In the genomic region with DNA sequence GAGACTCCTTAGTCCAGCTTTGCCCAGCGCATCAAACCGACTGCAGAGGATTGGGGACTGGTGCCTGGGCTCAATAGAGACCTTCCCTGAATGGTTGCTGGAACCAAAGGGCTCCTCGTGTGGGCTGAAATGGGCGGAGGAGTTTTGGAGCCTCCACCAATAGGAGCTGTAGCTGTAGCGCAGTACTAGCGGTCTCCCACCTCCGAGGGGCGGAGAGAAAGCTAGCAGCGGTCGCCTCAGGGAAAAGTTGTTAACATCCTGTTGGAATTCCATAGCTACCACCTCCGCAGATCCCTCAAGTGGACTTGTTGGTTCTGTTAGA, we compare ENCODE assay signal across 9 mouse cellular contexts. TPM values are rescaled to one million over a fixed set of nuclear protein-coding genes. Genes with fewer than 3 reads are reported as not detected.
DNase-seq lines count a peak whose midpoint lies in the region; ATAC-seq and TF ChIP-seq lines count a peak whose summit lies in the region.
"Had no signal": no experiment of that assay in that cellular context is flagged by ENCODE, and none has a peak within 500 bp of the region (broad histone marks: within the 10 kb centered on the region; RNA-seq: fewer than 3 reads in every experiment).

A gene (minus strand): TSS at position 67 of the 322 bp plus-strand sequence.

- H3K27ac ChIP-seq in heart, embryonic 10.5 days: no peak within 1 kb of the TSS
- H3K27ac ChIP-seq in forebrain, postnatal 0 days (ENCODE audit: low read depth, low read length): no peak within 1 kb of the TSS
- H3K27ac ChIP-seq in neural tube, embryonic 12.5 days: no peak within 1 kb of the TSS
- no peak within 1 kb of the TSS for H3K27ac ChIP-seq in gastrocnemius, adult 2 months

- H3K9me3 ChIP-seq in heart, embryonic 10.5 days: no peaks in the 10 kb centered on the region
- H3K9me3 ChIP-seq in forebrain, postnatal 0 days (ENCODE audit: low read length): no peaks in the 10 kb centered on the region
- no peaks in the 10 kb centered on the region for H3K9me3 ChIP-seq in neural tube, embryonic 12.5 days

- DNase-seq in heart, embryonic 10.5 days (ENCODE audit: low spot score): peak; percentile 79
- no peak for DNase-seq in heart, postnatal 36 days
- DNase-seq in NIH3T3 (ENCODE audit: low read depth): peak; percentile 5
- peak; percentile 63 for DNase-seq in forebrain, postnatal 0 days
- peak; percentile 30 to 34 for DNase-seq in left cerebral cortex, postnatal 14 days (ENCODE audit: low spot score in 2 of 2)
- DNase-seq in gastrocnemius, adult 2 months: no peak
- DNase-seq in thymus, postnatal 14 days: no peak

- H3K4me2 ChIP-seq in forebrain, postnatal 0 days (ENCODE audit: low read depth): peak within 1 kb of the TSS; percentile 57
- H3K4me2 ChIP-seq in neural tube, embryonic 12.5 days (replicated peaks): peak within 1 kb of the TSS; percentile 66

- peaks cover 49% of the 10 kb centered on the region for H3K27me3 ChIP-seq in heart, embryonic 10.5 days (ENCODE audit: insufficient read depth, poor library complexity, severe bottlenecking)
- peaks cover 13% of the 10 kb centered on the region; the same call in 1 of the 2 replicates for H3K27me3 ChIP-seq in forebrain, postnatal 0 days (ENCODE audit: insufficient read depth, low read length)
- peaks cover 38% of the 10 kb centered on the region for H3K27me3 ChIP-seq in neural tube, embryonic 12.5 days (replicated peaks)

- ATAC-seq in forebrain, postnatal 0 days: peak; percentile 95
- ATAC-seq in neural tube, embryonic 12.5 days (ENCODE audit: low FRiP score, low read depth): peak; percentile 84

- H3K36me3 ChIP-seq in heart, embryonic 10.5 days: no peaks in the 10 kb centered on the region
- H3K36me3 ChIP-seq in forebrain, postnatal 0 days (ENCODE audit: insufficient read depth): no peaks in the 10 kb centered on the region
- H3K36me3 ChIP-seq in neural tube, embryonic 12.5 days: no peaks in the 10 kb centered on the region

- H3K4me1 ChIP-seq in heart, embryonic 10.5 days: peaks cover 13% of the 10 kb centered on the region
- H3K4me1 ChIP-seq in forebrain, postnatal 0 days (ENCODE audit: insufficient read depth): peaks cover 10% of the 10 kb centered on the region; the same call in 1 of the 2 replicates
- H3K4me1 ChIP-seq in neural tube, embryonic 12.5 days: peaks cover 16% of the 10 kb centered on the region

- TF ChIP-seq CTCF in forebrain, postnatal 0 days (IDR thresholded peaks at IDR 0.05; ENCODE audit: low read depth): no peak
- TF ChIP-seq CTCF in gastrocnemius, adult 2 months (IDR thresholded peaks at IDR 0.05): no peak

- peak within 1 kb of the TSS; percentile 28 for H3K9ac ChIP-seq in forebrain, postnatal 0 days
- H3K9ac ChIP-seq in neural tube, embryonic 12.5 days: no peak within 1 kb of the TSS

- WGBS in heart, embryonic 10.5 days: 4% methylated on average over 11 of the region's 11 CpGs
- WGBS in forebrain, postnatal 0 days: 0% methylated on average over 11 of the region's 11 CpGs
- under 1% methylated on average over 11 of the region's 11 CpGs for WGBS in neural tube, embryonic 12.5 days

- intact Hi-C loops in heart, postnatal 36 days (cut with DNase I): no loop called here
- intact Hi-C loops in left cerebral cortex, postnatal 14 days (cut with DNase I): no loop called here
- intact Hi-C loops in gastrocnemius, adult 2 months (cut with DNase I): no loop called here

- H3K4me3 ChIP-seq in heart, embryonic 10.5 days: peak within 1 kb of the TSS; percentile 58
- peak within 1 kb of the TSS; percentile 37 for H3K4me3 ChIP-seq in forebrain, postnatal 0 days (ENCODE audit: low read depth, low read length)
- H3K4me3 ChIP-seq in neural tube, embryonic 12.5 days: peak within 1 kb of the TSS; percentile 29
- H3K4me3 ChIP-seq in gastrocnemius, adult 2 months: no peak within 1 kb of the TSS

RNA-seq across cellular contexts. Expression of the gene that starts here (rescaled TPM):
- 0.09 TPM in 1 of 2 replicates, not detected in the other for polyA plus RNA-seq in heart, embryonic 10.5 days (2016; fragmentation: Nextera tagmentation; extraction: Ambion mirVana)
- not detected for total RNA-seq in heart, postnatal 36 days (2021)
- 1.4 and 2.2 TPM in 2 replicates for total RNA-seq in forebrain, postnatal 0 days (2014; rRNA removed)
- polyA plus RNA-seq in forebrain, postnatal 0 days (2015; fragmentation: Nextera tagmentation; extraction: Ambion mirVana): 1.9 and 3.5 TPM in 2 replicates
- 1 to 10 TPM; 1.8 to 4.4 TPM for total RNA-seq in left cerebral cortex, postnatal 14 days (2021)
- 0.13 and 0.20 TPM in 2 replicates for polyA plus RNA-seq in neural tube, embryonic 12.5 days (2016; fragmentation: Nextera tagmentation; extraction: Ambion mirVana)
- not detected for total RNA-seq in gastrocnemius, adult 2 months (2021)
- polyA plus RNA-seq: large intestine, adult 2 months had no signal

Comparison
In these comparisons a context has a peak if more than half of its experiments do, and no peak if none do; other contexts are left out.
1. Peak in DNase-seq and H3K4me3 ChIP-seq in heart, embryonic 10.5 days; RNA of the gene not detected or under 1 TPM.
2. Peak in ATAC-seq, H3K4me3 ChIP-seq and H3K4me2 ChIP-seq in neural tube, embryonic 12.5 days; RNA of the gene not detected or under 1 TPM.
3. DNase-seq: peak in NIH3T3 (single experiment), forebrain, postnatal 0 days (single experiment) and left cerebral cortex, postnatal 14 days (2 of 2); none in heart, postnatal 36 days (0 of 2), gastrocnemius, adult 2 months (single experiment) and thymus, postnatal 14 days (single experiment).